Mouse (Mus musculus) right cerebral cortex, postnatal 14 days (tissue): ENCODE data around the gene Galnt11.

ENCODE experiments used
- DNase-seq: peaks from one replicate; pipeline ENCODE4 v3.0.0; 2022

Galnt11 gene

DNA sequence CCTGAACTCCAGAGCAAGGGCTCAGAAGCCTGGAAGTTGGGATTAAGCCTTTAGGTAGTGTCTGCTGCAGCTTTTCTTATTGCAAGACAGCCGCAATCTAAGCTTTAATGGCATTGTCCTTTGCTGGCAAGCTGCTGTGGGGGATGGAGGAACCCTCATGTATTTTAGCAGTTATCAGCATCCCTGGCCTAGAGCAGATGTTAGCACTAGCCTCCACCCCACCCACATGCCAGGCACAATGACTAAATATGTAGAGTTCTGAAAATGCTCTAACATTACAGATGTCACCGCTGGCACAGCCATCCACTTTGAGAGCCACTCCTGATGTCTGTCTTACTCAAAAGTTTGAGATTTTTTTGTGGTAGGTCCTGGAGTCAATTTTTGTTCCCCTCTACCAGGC, 35.0 kb downstream of the Galnt11 start:
- DNase-seq: no peak

DNA sequence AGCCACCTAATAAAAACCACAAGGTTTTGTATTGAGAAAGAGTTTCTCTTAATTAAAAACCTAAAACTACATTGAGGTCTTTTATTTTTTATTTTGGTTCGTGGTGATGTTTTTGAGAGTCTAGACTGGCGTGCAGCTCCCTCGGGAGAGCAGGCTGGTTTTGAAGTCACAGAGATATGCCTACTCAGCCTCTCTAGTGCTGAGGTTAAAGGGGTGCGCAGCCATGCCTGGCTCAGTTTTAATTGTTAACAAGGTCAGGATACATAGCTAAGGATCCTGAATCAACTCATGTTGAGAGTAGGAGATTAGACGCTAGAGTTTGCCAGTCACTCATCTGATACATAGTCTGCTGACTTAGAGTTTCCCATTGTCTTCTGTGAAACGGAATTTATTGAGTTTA, 39.7 kb downstream of the Galnt11 start:
- DNase-seq: no peak

- DNase-seq: no peak
These were observed 40.6 kb downstream of the Galnt11 start for GRCm38 (mm10) chr5:25262266-25262665.

DNA sequence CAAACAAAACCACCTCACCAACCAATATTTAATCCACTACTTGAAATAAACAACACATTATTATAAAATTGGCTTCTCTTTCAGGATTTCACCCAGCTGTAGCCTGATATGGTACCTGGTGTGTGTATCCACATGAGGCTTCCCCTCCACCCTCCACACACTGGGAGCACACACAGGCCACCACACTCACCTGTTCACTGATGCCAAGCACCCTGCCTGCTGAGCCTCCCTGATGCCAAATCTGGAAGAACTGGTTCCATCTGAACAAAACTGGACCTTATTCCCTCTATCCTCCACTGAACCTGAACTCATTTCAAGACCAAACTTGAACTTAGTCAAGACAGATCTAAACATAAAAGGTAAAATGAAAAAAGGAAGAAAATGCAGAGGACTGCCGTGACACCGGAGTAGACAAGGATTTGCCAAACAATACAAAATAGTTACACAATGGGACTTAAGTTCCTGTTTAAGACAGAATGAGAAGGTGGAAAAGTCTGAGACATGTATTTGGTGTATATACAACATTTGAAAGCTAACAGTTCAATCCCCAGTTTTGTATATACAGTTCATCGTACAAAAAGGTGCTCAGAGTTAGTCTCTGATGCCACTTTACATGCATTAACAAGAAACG, 46.7 kb downstream of the Galnt11 start:
- no peak for DNase-seq

DNA sequence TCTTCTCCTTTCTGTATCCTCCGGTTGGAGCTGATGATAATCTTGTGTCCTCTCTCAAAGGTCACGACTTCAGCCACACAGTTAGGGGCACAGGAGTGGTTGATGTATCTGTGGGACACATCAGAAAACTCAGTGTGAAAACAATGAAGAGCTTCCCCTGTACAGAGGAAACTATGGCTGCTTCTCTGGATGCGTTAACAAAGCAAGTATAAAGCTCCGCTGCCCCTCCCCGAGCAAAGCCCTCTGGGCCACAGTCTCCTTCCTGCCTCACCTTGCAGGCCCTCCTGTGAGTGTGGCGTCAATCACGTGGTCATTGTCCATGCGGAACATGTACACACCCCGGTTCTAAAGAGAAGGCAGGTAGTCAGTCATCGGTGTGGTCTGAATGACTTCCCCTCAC, 53.9 kb downstream of the Galnt11 start:
- no peak for DNase-seq

- DNase-seq: no peak
These were observed 54.7 kb downstream of the Galnt11 start for GRCm38 (mm10) chr5:25276365-25276764.

GRCm38 (mm10) chr5:25283988-25284387, 62.3 kb downstream of the Galnt11 start:
- DNase-seq: no peak

DNA sequence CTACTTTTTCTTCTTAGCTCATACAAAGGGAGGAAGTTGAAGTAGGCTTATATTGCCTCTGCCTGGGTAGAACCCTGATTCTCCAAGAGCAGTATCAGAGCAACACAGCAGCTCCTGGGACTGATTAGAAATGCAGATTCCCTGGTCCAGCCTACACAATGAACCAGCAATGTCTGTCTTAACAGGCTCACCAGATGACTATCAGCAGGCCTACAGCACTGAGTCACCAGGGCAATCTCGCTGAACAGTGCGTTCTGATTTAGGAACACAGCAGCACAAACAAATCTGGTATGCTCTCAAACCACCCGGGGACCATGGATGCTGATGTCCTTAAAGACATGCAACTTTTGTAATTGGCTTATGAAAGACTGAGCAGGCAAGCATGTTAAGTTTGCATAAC, 75.1 kb downstream of the Galnt11 start:
- DNase-seq: no peak

DNA sequence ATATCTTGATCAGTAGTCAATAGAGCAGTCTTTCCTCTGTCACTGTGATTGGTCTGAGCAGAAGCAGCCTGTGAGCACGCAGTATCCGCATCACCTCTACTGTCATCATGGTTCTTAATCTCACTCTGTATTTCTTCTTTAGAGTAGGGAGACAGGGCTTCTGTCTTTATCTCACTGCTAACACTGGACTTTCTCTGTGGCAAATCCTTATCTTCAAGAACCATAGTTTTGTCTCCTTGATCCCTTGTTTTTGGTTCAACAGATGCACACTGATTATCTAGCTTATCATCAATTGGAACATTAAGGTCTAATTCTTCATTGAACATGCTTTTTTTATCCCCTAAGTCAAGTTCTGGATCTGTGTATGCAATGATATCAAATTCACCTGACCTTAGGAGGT, 88.5 kb downstream of the Galnt11 start:
- DNase-seq: no peak

GRCm38 (mm10) chr5:25313881-25314280, 92.2 kb downstream of the Galnt11 start:
- DNase-seq: peak; percentile 28
